Comparison of ENCODE assay signal across 8 mouse cellular contexts in the genomic region with DNA sequence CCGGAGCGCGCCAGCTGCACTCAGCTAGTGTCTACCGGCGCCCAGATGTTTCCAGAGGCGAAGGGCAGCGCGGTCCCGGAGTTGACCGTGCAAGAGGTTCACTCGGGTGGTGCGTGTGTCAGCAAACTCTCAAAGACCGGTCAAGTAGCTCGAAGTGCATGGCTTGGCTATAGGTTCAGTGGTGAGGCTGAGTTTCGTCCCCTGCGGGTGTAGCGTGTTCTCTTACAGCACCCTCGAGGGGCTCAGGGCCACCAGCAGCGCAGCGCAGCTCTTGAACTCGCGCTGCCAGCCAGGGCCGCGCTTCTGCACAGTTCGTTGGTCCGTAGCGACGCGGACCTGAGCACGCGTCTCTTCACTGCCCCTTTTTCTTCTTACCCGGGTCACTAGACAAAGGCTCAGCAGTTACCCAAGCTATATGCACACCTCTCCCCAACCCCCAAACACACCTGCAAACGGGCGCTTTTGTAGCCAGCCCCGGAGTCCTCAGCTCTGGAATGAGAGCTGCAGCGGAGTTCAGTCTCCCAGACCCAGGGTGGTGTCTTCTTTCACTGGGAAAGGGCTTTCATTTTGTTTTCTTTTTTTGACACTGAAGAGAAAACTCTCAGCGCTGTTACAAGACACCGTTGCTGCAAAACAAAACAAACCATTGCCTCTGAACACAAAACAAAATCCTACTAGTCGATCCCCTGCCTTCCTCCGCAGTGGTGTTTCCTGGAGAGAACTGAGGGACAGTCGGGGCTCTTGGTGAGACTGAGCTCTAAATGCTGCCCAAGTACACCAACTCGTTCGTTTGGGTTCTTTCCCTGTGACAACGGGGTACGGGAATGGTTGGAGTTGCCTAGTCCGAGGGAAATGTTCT. TPM values are rescaled to one million over a fixed set of nuclear protein-coding genes. Genes with fewer than 3 reads are reported as not detected.
DNase-seq lines count a peak whose midpoint lies in the region; ATAC-seq and TF ChIP-seq lines count a peak whose summit lies in the region.

No protein-coding gene starts in this region.

- under 1% methylated on average over 46 of the region's 46 CpGs for WGBS in embryonic facial prominence, embryonic 12.5 days
- under 1% methylated on average over 46 of the region's 46 CpGs for WGBS in hindbrain, embryonic 10.5 days
- WGBS in limb, embryonic 15.5 days: 1% methylated on average over 46 of the region's 46 CpGs

- no peaks in the 10 kb centered on the region for H3K9me3 ChIP-seq in ES-Bruce4 (replicated peaks; ENCODE audit: control insufficient read depth, insufficient read depth, low read length, poor library complexity, severe bottlenecking)
- no peaks in the 10 kb centered on the region for H3K9me3 ChIP-seq in embryonic facial prominence, embryonic 12.5 days
- H3K9me3 ChIP-seq in hindbrain, embryonic 10.5 days: no peaks in the 10 kb centered on the region
- no peaks in the 10 kb centered on the region for H3K9me3 ChIP-seq in limb, embryonic 15.5 days

- peak overlapping the region; percentile 82 for H3K4me2 ChIP-seq in embryonic facial prominence, embryonic 12.5 days (replicated peaks)
- H3K4me2 ChIP-seq in limb, embryonic 15.5 days: peak overlapping the region; percentile 92

- ATAC-seq in embryonic facial prominence, embryonic 12.5 days (ENCODE audit: insufficient number of reproducible peaks, insufficient read depth, low FRiP score, low TSS enrichment): no peak
- no peak for ATAC-seq in limb, embryonic 15.5 days (ENCODE audit: insufficient number of reproducible peaks, low FRiP score, low TSS enrichment, low read depth)

- H3K4me1 ChIP-seq in ES-Bruce4 (ENCODE audit: control insufficient read depth, insufficient read depth, low read length): no peaks in the 10 kb centered on the region
- peaks cover 42% of the 10 kb centered on the region for H3K4me1 ChIP-seq in embryonic facial prominence, embryonic 12.5 days
- H3K4me1 ChIP-seq in hindbrain, embryonic 10.5 days (replicated peaks): peaks cover 45% of the 10 kb centered on the region
- peaks cover 41% of the 10 kb centered on the region for H3K4me1 ChIP-seq in limb, embryonic 15.5 days

- TF ChIP-seq POLR2A in ES-Bruce4 (IDR thresholded peaks at IDR 0.05; ENCODE audit: insufficient read depth, low read length): no peak

- peak overlapping the region; percentile 11; the same call in 1 of the 2 replicates for H3K9ac ChIP-seq in ES-Bruce4 (ENCODE audit: low read depth, poor library complexity, severe bottlenecking)
- peak overlapping the region; percentile 79 for H3K9ac ChIP-seq in embryonic facial prominence, embryonic 12.5 days
- H3K9ac ChIP-seq in limb, embryonic 15.5 days: peak overlapping the region; percentile 65

- H3K27ac ChIP-seq in ES-Bruce4 (ENCODE audit: insufficient read depth, low read length): no peak overlapping the region
- H3K27ac ChIP-seq in embryonic facial prominence, embryonic 12.5 days: peak overlapping the region; percentile 63
- H3K27ac ChIP-seq in hindbrain, embryonic 10.5 days: peak overlapping the region; percentile 87
- peak overlapping the region; percentile 61 for H3K27ac ChIP-seq in limb, embryonic 15.5 days

- no peaks in the 10 kb centered on the region for H3K36me3 ChIP-seq in ES-Bruce4 (ENCODE audit: control insufficient read depth, insufficient read depth, low read length, poor library complexity, severe bottlenecking)
- H3K36me3 ChIP-seq in embryonic facial prominence, embryonic 12.5 days: peaks cover 28% of the 10 kb centered on the region
- H3K36me3 ChIP-seq in hindbrain, embryonic 10.5 days: no peaks in the 10 kb centered on the region
- H3K36me3 ChIP-seq in limb, embryonic 15.5 days: peaks cover 3% of the 10 kb centered on the region; the same call in 1 of the 2 replicates

- TF ChIP-seq CTCF in ES-Bruce4 (IDR thresholded peaks at IDR 0.05; ENCODE audit: low read depth, low read length): no peak

- H3K27me3 ChIP-seq in ES-Bruce4 (ENCODE audit: control insufficient read depth, insufficient read depth, low read length, poor library complexity, severe bottlenecking): peaks cover 7% of the 10 kb centered on the region; the same call in 1 of the 2 replicates
- H3K27me3 ChIP-seq in embryonic facial prominence, embryonic 12.5 days: peaks cover 8% of the 10 kb centered on the region; the same call in 1 of the 2 replicates
- H3K27me3 ChIP-seq in hindbrain, embryonic 10.5 days (ENCODE audit: insufficient read depth, poor library complexity, severe bottlenecking): peaks cover 79% of the 10 kb centered on the region
- peaks cover 30% of the 10 kb centered on the region for H3K27me3 ChIP-seq in limb, embryonic 15.5 days

- peak overlapping the region; percentile 73 for H3K4me3 ChIP-seq in ES-Bruce4 (ENCODE audit: low read depth, low read length)
- peak overlapping the region; percentile 83 for H3K4me3 ChIP-seq in embryonic facial prominence, embryonic 12.5 days
- H3K4me3 ChIP-seq in hindbrain, embryonic 10.5 days: peak overlapping the region; percentile 71
- H3K4me3 ChIP-seq in limb, embryonic 15.5 days: peak overlapping the region; percentile 70

- no peak; the same call in 1 of the 2 replicates for TF ChIP-seq EP300 in ES-Bruce4 (IDR thresholded peaks at IDR 0.05; ENCODE audit: insufficient read depth, low read depth, low read length)

- peak; percentile 9 for DNase-seq in gastrocnemius, adult 18-20 months (ENCODE audit: low spot score)
- DNase-seq in gastrocnemius, adult 8-10 months (ENCODE audit: low spot score in 2 of 2): no peak
- DNase-seq in hindbrain, embryonic 10.5 days (ENCODE audit: low spot score): peak; percentile 57
- peak; percentile 43 for DNase-seq in retina, embryonic 14.5 days (ENCODE audit: low spot score)
- no peak for DNase-seq in layer of hippocampus, adult 11-12 months (ENCODE audit: low spot score)

RNA-seq across cellular contexts. Expression of a gene that starts 0.9 kb away (rescaled TPM):
- 10 to 100 TPM; 39.6 to 54.6 TPM for total RNA-seq in gastrocnemius, adult 18-20 months (2021)
- total RNA-seq in gastrocnemius, adult 8-10 months (2022): 10 to 100 TPM; 38.4 to 54.2 (median 40.8) TPM
- polyA plus RNA-seq in ES-Bruce4 (2011; ENCODE audit: insufficient read depth, insufficient read length, low read depth, missing spikeins): 5.4 and 7.1 TPM in 2 replicates
- 207 and 250 TPM in 2 replicates for polyA plus RNA-seq in embryonic facial prominence, embryonic 12.5 days (2016; fragmentation: Nextera tagmentation; extraction: Ambion mirVana)
- polyA plus RNA-seq in hindbrain, embryonic 10.5 days (2016; fragmentation: Nextera tagmentation; extraction: Ambion mirVana): 63.6 and 67.1 TPM in 2 replicates
- 170 and 182 TPM in 2 replicates for polyA plus RNA-seq in limb, embryonic 15.5 days (2015; fragmentation: Nextera tagmentation; extraction: Ambion mirVana)

Comparison
In these comparisons a context has a peak if more than half of its experiments do, and no peak if none do; other contexts are left out.
1. DNase-seq: peak in gastrocnemius, adult 18-20 months (single experiment), hindbrain, embryonic 10.5 days (single experiment) and retina, embryonic 14.5 days (single experiment); none in gastrocnemius, adult 8-10 months (0 of 2) and layer of hippocampus, adult 11-12 months (single experiment).
2. H3K9ac ChIP-seq: peak in every context shown above with its lines; median percentile 79 in embryonic facial prominence, embryonic 12.5 days; 65 in limb, embryonic 15.5 days; 11 in ES-Bruce4.
3. Peak in every context shown above with its lines, with median percentiles within 50 percentile points of each other: H3K4me3 ChIP-seq.